Mouse (Mus musculus) midbrain, embryonic 11.5 days (tissue): ENCODE results near the gene Cttnbp2nl. TPM values are rescaled to one million over a fixed set of nuclear protein-coding genes. Genes with fewer than 3 reads are reported as not detected.

ENCODE experiments used
- ATAC-seq: fragments of 200-750 bp; cut with Nextera tagmentation; 2 replicates; pipeline ENCODE4 v1.8.0; 2017; ENCODE audit warnings: moderate TSS enrichment, moderate library complexity; ENCODE audit not compliant: low FRiP score
- DNase-seq: peaks from one replicate; pipeline ENCODE4 v3.0.0; 2015; ENCODE audit warnings: low spot score; ENCODE audit errors: missing footprints
- H3K27ac ChIP-seq: fragments of 300-500 bp; sonication (generic); 2 replicates; pipeline ENCODE4 v1.5.1; 2014; ENCODE audit warnings: low read depth, low read length
- H3K27me3 ChIP-seq: fragments of 300-500 bp; sonication (generic); 2 replicates; pipeline ENCODE4 v1.6.1; 2014; ENCODE audit warnings: mild to moderate bottlenecking, low read length, moderate library complexity, mixed read lengths; ENCODE audit not compliant: control insufficient read depth, insufficient read depth
- H3K36me3 ChIP-seq: fragments of 300-500 bp; sonication (generic); 2 replicates; pipeline ENCODE4 v1.6.1; 2014; ENCODE audit warnings: mild to moderate bottlenecking, low read length, moderate library complexity, mixed read lengths; ENCODE audit not compliant: control insufficient read depth, insufficient read depth
- H3K4me1 ChIP-seq: fragments of 300-500 bp; sonication (generic); 2 replicates; pipeline ENCODE4 v1.6.1; 2014; ENCODE audit warnings: low read length; ENCODE audit not compliant: control insufficient read depth, insufficient read depth
- H3K4me2 ChIP-seq: fragments of 300-500 bp; sonication (generic); 2 replicates; pipeline ENCODE4 v1.6.1; 2014; ENCODE audit warnings: mild to moderate bottlenecking, moderate library complexity
- H3K4me3 ChIP-seq: fragments of 300-500 bp; sonication (generic); 2 replicates; pipeline ENCODE4 v1.5.1; 2014; ENCODE audit warnings: low read depth, low read length
- H3K9ac ChIP-seq: fragments of 300-500 bp; sonication (generic); 2 replicates; pipeline ENCODE4 v1.6.1; 2014; ENCODE audit warnings: low read length
- H3K9me3 ChIP-seq: fragments of 300-500 bp; sonication (generic); 2 replicates; pipeline ENCODE4 v1.6.1; 2016; ENCODE audit warnings: low read length; ENCODE audit not compliant: control insufficient read depth
- WGBS: fragments of 180-500 bp; shearing (Covaris S2); extraction: QIAGEN DNeasy Blood & Tissue Kit; methylation state at CpG from one replicate; pipeline ENCODE4 v1.1.7; 2014; 5-methylcytosine and 5-hydroxymethylcytosine counted together
- polyA plus RNA-seq: library from polyadenylated mRNA; unstranded; fragments of >200 nt; fragmentation: Nextera tagmentation; extraction: Ambion mirVana; gene quantifications from 2 replicates; pipeline ENCODE4 v1.2.1, GENCODE M21; 2014

The Cttnbp2nl gene
- polyA plus RNA-seq, 1 experiment from 2014 or later = 51.4 TPM

- Histone ChIP-seq H3K4me2 (no peak overlapping the region), H3K9me3 (no peaks in the 10 kb centered on the region), H3K27me3 (no peaks in the 10 kb centered on the region), H3K36me3 (peaks cover 14% of the 10 kb centered on the region; the same call in 1 of the 2 replicates), H3K4me1 (no peaks in the 10 kb centered on the region), H3K27ac (no peak overlapping the region), H3K4me3 (no peak overlapping the region), H3K9ac (no peak overlapping the region)
- DNase-seq = no peak
- no peak for ATAC-seq
- 94% methylated on average over 7 of the region's 7 CpGs for WGBS
Measured at GRCm38 (mm10) chr3:105012696-105013313, 40.1 kb downstream of the Cttnbp2nl start.

GRCm38 (mm10) chr3:105011883-105012282 is 41.1 kb downstream of the Cttnbp2nl start:
- H3K27ac ChIP-seq = no peak overlapping the region
- no peaks in the 10 kb centered on the region for H3K4me1 ChIP-seq
- ATAC-seq (no peak), DNase-seq (peak; percentile 31)
- peaks cover 17% of the 10 kb centered on the region; the same call in 1 of the 2 replicates for H3K36me3 ChIP-seq
- H3K4me3 ChIP-seq = no peak overlapping the region
- H3K27me3 ChIP-seq = no peaks in the 10 kb centered on the region; the same call in 1 of the 2 replicates
- H3K9ac ChIP-seq = no peak overlapping the region
- WGBS = 91% methylated on average over 5 of the region's 5 CpGs
- no peaks in the 10 kb centered on the region for H3K9me3 ChIP-seq
- H3K4me2 ChIP-seq = no peak overlapping the region

GRCm38 (mm10) chr3:105010681-105011339 is 42.1 kb downstream of the Cttnbp2nl start:
- H3K9me3 ChIP-seq = no peaks in the 10 kb centered on the region

GRCm38 (mm10) chr3:105008070-105008469 is 44.9 kb downstream of the Cttnbp2nl start:
- Histone ChIP-seq H3K27ac (no peak overlapping the region), H3K4me1 (peaks cover 16% of the 10 kb centered on the region), H3K9me3 (no peaks in the 10 kb centered on the region), H3K27me3 (no peaks in the 10 kb centered on the region; the same call in 1 of the 2 replicates), H3K36me3 (peaks cover 28% of the 10 kb centered on the region), H3K4me3 (no peak overlapping the region), H3K4me2 (no peak overlapping the region), H3K9ac (no peak overlapping the region)
- DNase-seq (no peak), ATAC-seq (no peak)
- WGBS = 91% methylated on average over 9 of the region's 9 CpGs

More at GRCm38 (mm10) chr3:105010681-105011339, 42.1 kb downstream of the Cttnbp2nl start:
- Histone ChIP-seq H3K27me3 (no peaks in the 10 kb centered on the region; the same call in 1 of the 2 replicates), H3K36me3 (peaks cover 17% of the 10 kb centered on the region), H3K4me3 (no peak overlapping the region), H3K4me1 (no peaks in the 10 kb centered on the region), H3K9ac (no peak overlapping the region), H3K4me2 (no peak overlapping the region), H3K27ac (no peak overlapping the region)
- no peak for ATAC-seq
- 88% methylated on average over 11 of the region's 11 CpGs for WGBS
- no peak for DNase-seq

GRCm38 (mm10) chr3:105006101-105006500 is 46.8 kb downstream of the Cttnbp2nl start:
- Histone ChIP-seq H3K4me1 (peaks cover 16% of the 10 kb centered on the region), H3K9me3 (no peaks in the 10 kb centered on the region), H3K9ac (no peak overlapping the region), H3K27ac (no peak overlapping the region), H3K36me3 (peaks cover 28% of the 10 kb centered on the region), H3K4me2 (no peak overlapping the region), H3K4me3 (no peak overlapping the region), H3K27me3 (peaks cover 3% of the 10 kb centered on the region; the same call in 1 of the 2 replicates)
- DNase-seq = no peak
- WGBS = 93% methylated on average over 6 of the region's 6 CpGs
- no peak for ATAC-seq

GRCm38 (mm10) chr3:105005561-105006065 is 47.3 kb downstream of the Cttnbp2nl start:
- Histone ChIP-seq H3K36me3 (peaks cover 28% of the 10 kb centered on the region), H3K9ac (no peak overlapping the region), H3K4me2 (no peak overlapping the region), H3K27ac (no peak overlapping the region), H3K4me1 (peaks cover 16% of the 10 kb centered on the region), H3K27me3 (peaks cover 3% of the 10 kb centered on the region; the same call in 1 of the 2 replicates), H3K9me3 (no peaks in the 10 kb centered on the region), H3K4me3 (no peak overlapping the region)
- 89% methylated on average over 20 of the region's 20 CpGs for WGBS
- no peak for ATAC-seq
- DNase-seq = no peak

GRCm38 (mm10) chr3:105005011-105005410 is 47.9 kb downstream of the Cttnbp2nl start:
- Histone ChIP-seq H3K4me1 (peaks cover 16% of the 10 kb centered on the region), H3K27ac (no peak overlapping the region), H3K9me3 (no peaks in the 10 kb centered on the region), H3K4me3 (no peak overlapping the region), H3K27me3 (peaks cover 3% of the 10 kb centered on the region; the same call in 1 of the 2 replicates), H3K36me3 (peaks cover 22% of the 10 kb centered on the region), H3K4me2 (no peak overlapping the region), H3K9ac (no peak overlapping the region)
- ATAC-seq = no peak
- WGBS = 88% methylated on average over 10 of the region's 10 CpGs
- DNase-seq = no peak

- Histone ChIP-seq H3K27ac (no peak overlapping the region), H3K9me3 (no peaks in the 10 kb centered on the region), H3K4me1 (peaks cover 16% of the 10 kb centered on the region), H3K4me2 (no peak overlapping the region), H3K36me3 (peaks cover 17% of the 10 kb centered on the region), H3K4me3 (no peak overlapping the region), H3K27me3 (peaks cover 6% of the 10 kb centered on the region; the same call in 1 of the 2 replicates), H3K9ac (no peak overlapping the region)
- ATAC-seq (peak; percentile 78), DNase-seq (peak; percentile 89)
- WGBS = 26% methylated on average over 14 of the region's 14 CpGs
Measured at GRCm38 (mm10) chr3:105003960-105004463, 48.9 kb downstream of the Cttnbp2nl start.

GRCm38 (mm10) chr3:105001374-105001773 is 51.6 kb downstream of the Cttnbp2nl start:
- Histone ChIP-seq H3K4me3 (no peak overlapping the region), H3K4me2 (no peak overlapping the region), H3K9ac (no peak overlapping the region), H3K27me3 (peaks cover 6% of the 10 kb centered on the region), H3K4me1 (peaks cover 32% of the 10 kb centered on the region), H3K36me3 (peaks cover 11% of the 10 kb centered on the region), H3K9me3 (no peaks in the 10 kb centered on the region), H3K27ac (no peak overlapping the region)
- WGBS = 63% methylated on average over 6 of the region's 6 CpGs
- ATAC-seq (no peak), DNase-seq (no peak)
